Mouse (Mus musculus) hindbrain, embryonic 11.5 days (tissue): ENCODE results near the gene Sf3a1. TPM values are rescaled to one million over a fixed set of nuclear protein-coding genes. Genes with fewer than 3 reads are reported as not detected.

ENCODE experiments used
- ATAC-seq: fragments of 200-750 bp; cut with Nextera tagmentation; 2 replicates; pipeline ENCODE4 v1.8.0; 2017; ENCODE audit warnings: mild to moderate bottlenecking, moderate TSS enrichment, moderate library complexity; ENCODE audit not compliant: low FRiP score
- DNase-seq: peaks from one replicate; pipeline ENCODE4 v3.0.0-alpha.2; 2015; ENCODE audit warnings: low spot score
- H3K27ac ChIP-seq: fragments of 300-500 bp; sonication (generic); 2 replicates; pipeline ENCODE4 v1.5.1; 2014; ENCODE audit warnings: mild to moderate bottlenecking, low read depth, low read length
- H3K27me3 ChIP-seq: fragments of 300-500 bp; sonication (generic); 2 replicates; pipeline ENCODE4 v1.6.1; 2014; ENCODE audit warnings: mild to moderate bottlenecking, low read length, moderate library complexity, mixed read lengths; ENCODE audit not compliant: control insufficient read depth, insufficient read depth
- H3K36me3 ChIP-seq: fragments of 300-500 bp; sonication (generic); 2 replicates; pipeline ENCODE4 v1.6.1; 2014; ENCODE audit warnings: mild to moderate bottlenecking, low read length, moderate library complexity, mixed read lengths; ENCODE audit not compliant: control insufficient read depth, insufficient read depth
- H3K4me1 ChIP-seq: fragments of 300-500 bp; sonication (generic); replicated peaks from 2 replicates; pipeline ENCODE4 v1.6.1; 2014; ENCODE audit warnings: low read length, mixed read lengths; ENCODE audit not compliant: control insufficient read depth, insufficient read depth
- H3K4me2 ChIP-seq: fragments of 300-500 bp; sonication (generic); replicated peaks from 2 replicates; pipeline ENCODE4 v1.6.1; 2014; ENCODE audit warnings: mild to moderate bottlenecking, low read depth, low read length
- H3K4me3 ChIP-seq: fragments of 300-500 bp; sonication (generic); 2 replicates; pipeline ENCODE4 v1.5.1; 2014; ENCODE audit warnings: low read depth, low read length
- H3K9ac ChIP-seq: fragments of 300-500 bp; sonication (generic); 2 replicates; pipeline ENCODE4 v1.6.1; 2014; ENCODE audit warnings: low read depth, low read length
- H3K9me3 ChIP-seq: fragments of 300-500 bp; sonication (generic); 2 replicates; pipeline ENCODE4 v1.6.1; 2016; ENCODE audit warnings: low read length; ENCODE audit not compliant: control insufficient read depth
- WGBS: fragments of 180-500 bp; shearing (Covaris S2); extraction: QIAGEN DNeasy Blood & Tissue Kit; methylation state at CpG from one replicate; pipeline ENCODE4 v1.1.7; 2014; 5-methylcytosine and 5-hydroxymethylcytosine counted together
- polyA plus RNA-seq: library from polyadenylated mRNA; unstranded; fragments of >200 nt; fragmentation: Nextera tagmentation; extraction: Ambion mirVana; gene quantifications from 2 replicates; pipeline ENCODE4 v1.2.1, GENCODE M21; 2014

Sf3a1 gene
- polyA plus RNA-seq, 1 experiment from 2014 or later: 80.7 TPM

DNA sequence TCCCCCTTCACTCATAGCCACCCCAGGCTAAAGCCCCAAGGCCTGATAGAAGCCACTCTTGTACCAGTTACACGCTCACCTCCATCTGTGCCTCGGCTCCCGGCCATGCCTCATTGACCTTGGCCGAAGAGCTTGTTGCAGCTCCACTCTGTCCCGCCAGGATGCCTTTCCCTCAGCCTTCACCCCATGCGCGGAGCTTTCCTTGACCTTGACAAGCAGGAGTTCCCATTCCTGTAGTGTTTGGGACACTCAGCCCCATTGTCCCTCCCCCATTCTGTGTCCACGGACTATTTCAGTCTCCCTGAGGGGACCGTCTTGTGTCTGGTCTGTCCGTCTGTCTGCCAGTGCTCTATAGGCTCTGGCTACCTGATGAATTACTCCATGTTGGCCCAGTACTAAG lies 53.0 kb downstream of the Sf3a1 start:
- Histone ChIP-seq H3K36me3 (0 out of 2 replicates have a peak, but pooled peaks cover 3% of the 10 kb centered on the region), H3K4me3 (no peak overlapping the region), H3K9me3 (no peaks in the 10 kb centered on the region), H3K27ac (no peak overlapping the region), H3K4me1 (no peaks in the 10 kb centered on the region), H3K27me3 (no peaks in the 10 kb centered on the region), H3K4me2 (no peak overlapping the region), H3K9ac (no peak overlapping the region)
- DNase-seq: no peak
- WGBS: 91% methylated on average over 10 of the region's 10 CpGs
- ATAC-seq: no peak

GRCm38 (mm10) chr11:4214572-4214971 lies 54.4 kb downstream of the Sf3a1 start:
- Histone ChIP-seq H3K4me3 (no peak overlapping the region), H3K27ac (no peak overlapping the region), H3K4me1 (0 out of 2 replicates have a peak, but pooled peaks cover 2% of the 10 kb centered on the region), H3K36me3 (0 out of 2 replicates have a peak, but pooled peaks cover 3% of the 10 kb centered on the region), H3K27me3 (peaks cover 8% of the 10 kb centered on the region), H3K4me2 (no peak overlapping the region), H3K9me3 (no peaks in the 10 kb centered on the region), H3K9ac (no peak overlapping the region)
- 95% methylated on average over 14 of the region's 14 CpGs for WGBS
- DNase-seq: no peak
- ATAC-seq: no peak

DNA sequence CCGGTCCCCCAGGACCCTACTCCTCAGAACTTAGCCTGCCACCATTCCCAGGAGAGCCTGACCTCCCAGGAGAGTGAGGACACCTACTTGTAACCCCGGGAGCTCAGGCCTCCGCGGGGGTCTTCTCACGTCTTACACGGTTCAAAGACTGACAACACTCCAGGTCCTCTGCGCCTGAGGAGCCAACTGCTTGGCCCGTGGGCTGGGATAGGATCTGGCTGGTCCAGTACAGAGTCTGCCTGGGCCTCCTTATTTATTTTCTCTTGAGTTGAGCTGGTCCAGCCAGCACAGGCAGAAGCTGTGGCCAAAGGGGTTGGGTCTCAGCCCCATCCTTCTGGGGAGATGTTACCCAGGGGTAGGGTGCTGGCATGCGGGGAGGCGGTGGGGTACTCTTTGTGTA lies 54.9 kb downstream of the Sf3a1 start:
- no peaks in the 10 kb centered on the region for H3K9me3 ChIP-seq
- H3K4me1 ChIP-seq: 0 out of 2 replicates have a peak, but pooled peaks cover 2% of the 10 kb centered on the region
- no peak for ATAC-seq
- H3K4me3 ChIP-seq: no peak overlapping the region
- no peak overlapping the region for H3K4me2 ChIP-seq
- no peak overlapping the region for H3K9ac ChIP-seq
- 0 out of 2 replicates have a peak, but pooled peaks cover 3% of the 10 kb centered on the region for H3K36me3 ChIP-seq
- no peak for DNase-seq
- H3K27me3 ChIP-seq: peaks cover 8% of the 10 kb centered on the region
- WGBS: 86% methylated on average over 10 of the region's 10 CpGs
- no peak overlapping the region for H3K27ac ChIP-seq

DNA sequence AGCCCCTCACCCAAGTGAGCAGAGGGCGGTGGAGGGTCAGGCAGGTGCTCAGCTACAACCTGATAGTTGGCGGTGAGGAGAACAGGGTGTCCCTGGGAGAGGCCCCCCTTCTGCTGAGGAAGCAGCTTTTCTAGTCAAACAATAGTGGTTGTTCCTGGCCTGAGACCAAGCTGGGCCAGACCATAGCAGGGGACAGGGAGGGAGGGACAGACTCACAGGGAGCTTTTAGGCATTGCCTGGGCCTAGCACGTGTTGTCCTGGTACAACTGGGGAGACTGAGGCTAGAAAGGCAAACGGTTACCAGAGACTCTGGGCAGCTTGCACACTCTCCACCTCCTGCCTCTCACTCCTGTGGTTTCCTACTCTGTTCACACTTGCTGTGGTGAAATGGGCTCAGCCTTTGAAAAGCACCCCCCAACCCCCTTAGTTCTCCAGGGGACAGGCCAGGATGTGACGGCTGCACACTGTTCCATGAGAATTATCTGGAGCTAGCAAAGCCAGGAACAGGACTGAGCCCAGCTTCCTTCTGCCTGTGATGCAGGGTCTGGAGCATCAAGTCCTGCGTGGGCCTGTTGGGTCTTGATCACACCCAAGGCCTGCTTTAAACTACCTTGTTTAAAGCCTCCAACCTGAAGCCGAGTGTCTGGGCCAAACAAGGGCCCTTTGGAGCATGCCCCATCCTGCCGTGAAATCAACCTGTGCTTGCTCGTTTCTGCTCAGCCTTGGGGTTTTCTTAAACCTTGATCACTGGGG lies 56.3 kb downstream of the Sf3a1 start:
- Histone ChIP-seq H3K27ac (no peak overlapping the region), H3K9ac (no peak overlapping the region), H3K9me3 (no peaks in the 10 kb centered on the region), H3K4me2 (no peak overlapping the region), H3K36me3 (0 out of 2 replicates have a peak, but pooled peaks cover 3% of the 10 kb centered on the region), H3K4me3 (no peak overlapping the region), H3K27me3 (peaks cover 8% of the 10 kb centered on the region), H3K4me1 (peaks cover 2% of the 10 kb centered on the region; the same call in 1 of the 2 replicates)
- WGBS: 89% methylated on average over 9 of the region's 9 CpGs
- ATAC-seq: no peak
- no peak for DNase-seq

GRCm38 (mm10) chr11:4217914-4218629 lies 57.9 kb downstream of the Sf3a1 start, which contains the start of gene Castor1:
Castor1 (plus strand) TSS chr11:4218225.
- ATAC-seq: peak; percentile 77
- Histone ChIP-seq H3K27me3 (peaks cover 8% of the 10 kb centered on the region), H3K4me2 (peak within 1 kb of the TSS; percentile 91), H3K27ac (no peak within 1 kb of the TSS), H3K36me3 (no peaks in the 10 kb centered on the region), H3K9me3 (no peaks in the 10 kb centered on the region), H3K4me1 (peaks cover 2% of the 10 kb centered on the region; the same call in 1 of the 2 replicates), H3K9ac (peak within 1 kb of the TSS; percentile 55; the same call in 1 of the 2 replicates), H3K4me3 (peak within 1 kb of the TSS; percentile 44)
- peak; percentile 82 for DNase-seq
- 3% methylated on average over 55 of the region's 56 CpGs for WGBS

DNA sequence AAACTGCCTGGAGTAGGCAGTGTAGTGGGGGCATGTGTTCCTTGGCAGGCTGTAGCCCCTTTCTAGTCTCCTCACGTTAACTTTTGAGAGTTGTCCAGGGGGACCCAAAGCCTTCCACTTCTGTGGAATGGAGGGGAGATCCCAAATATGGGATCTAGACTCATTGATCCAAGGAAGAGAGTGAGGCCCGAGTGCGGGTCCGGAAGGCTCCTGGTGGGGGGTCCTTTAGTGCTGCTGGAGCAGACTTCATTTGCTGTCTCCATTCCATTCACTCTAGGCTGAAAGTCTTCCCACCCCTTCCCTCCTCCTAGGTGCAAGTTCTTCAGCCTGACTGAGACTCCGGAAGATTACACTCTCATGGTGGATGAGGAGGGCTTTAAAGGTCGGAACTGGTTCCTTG lies 58.5 kb downstream of the Sf3a1 start:
- 6% methylated on average over 6 of the region's 6 CpGs for WGBS
- H3K27ac ChIP-seq: no peak overlapping the region

DNA sequence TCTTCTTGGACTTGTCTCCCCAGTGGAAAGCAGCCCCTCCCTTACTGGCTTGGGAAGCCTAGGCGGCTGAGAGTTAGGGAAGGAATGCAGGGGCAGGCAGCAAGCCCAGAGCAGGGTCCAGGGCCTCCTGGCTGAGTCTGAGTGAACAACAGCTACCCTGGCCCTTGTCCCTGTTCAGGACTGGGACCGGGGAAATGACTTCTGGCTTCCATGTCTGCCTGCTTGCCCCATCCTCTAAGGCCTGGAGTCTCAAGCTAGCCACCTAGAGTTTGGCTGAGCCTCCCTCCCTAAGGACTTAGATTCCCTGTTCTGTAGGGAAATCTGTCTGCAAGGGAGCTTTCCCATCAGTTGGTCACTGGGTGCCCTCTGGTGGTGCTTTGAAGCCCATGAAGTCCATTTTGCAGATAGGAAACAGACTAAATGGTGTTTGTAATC lies 59.2 kb downstream of the Sf3a1 start:
- Histone ChIP-seq H3K27me3 (peaks cover 8% of the 10 kb centered on the region), H3K4me3 (no peak overlapping the region), H3K36me3 (no peaks in the 10 kb centered on the region), H3K9me3 (no peaks in the 10 kb centered on the region), H3K4me2 (no peak overlapping the region), H3K27ac (no peak overlapping the region), H3K9ac (no peak overlapping the region), H3K4me1 (peaks cover 2% of the 10 kb centered on the region; the same call in 1 of the 2 replicates)
- DNase-seq (peak; percentile 56), ATAC-seq (no peak)
- WGBS: 17% methylated on average over 2 of the region's 2 CpGs

More for the DNA sequence above, 58.5 kb downstream of the Sf3a1 start:
- Histone ChIP-seq H3K27me3 (peaks cover 8% of the 10 kb centered on the region), H3K4me3 (peak overlapping the region; percentile 44), H3K9me3 (no peaks in the 10 kb centered on the region), H3K36me3 (no peaks in the 10 kb centered on the region), H3K9ac (no peak overlapping the region), H3K4me1 (peaks cover 2% of the 10 kb centered on the region; the same call in 1 of the 2 replicates), H3K4me2 (peak overlapping the region; percentile 91)
- ATAC-seq: no peak
- no peak for DNase-seq

- Histone ChIP-seq H3K36me3 (no peaks in the 10 kb centered on the region), H3K27me3 (peaks cover 8% of the 10 kb centered on the region), H3K4me1 (peaks cover 2% of the 10 kb centered on the region; the same call in 1 of the 2 replicates), H3K4me2 (no peak overlapping the region), H3K9ac (no peak overlapping the region), H3K27ac (no peak overlapping the region), H3K9me3 (no peaks in the 10 kb centered on the region), H3K4me3 (no peak overlapping the region)
- ATAC-seq (no peak), DNase-seq (no peak)
- WGBS: 65% methylated on average over 9 of the region's 9 CpGs
Observed at GRCm38 (mm10) chr11:4219908-4220307, 59.8 kb downstream of the Sf3a1 start.
